Mouse (Mus musculus) G1E (cell line): Measurements from ENCODE around the gene Celf5.

Experiments
- CTCF ChIP-seq: IDR thresholded peaks from 2 replicates; pipeline ENCODE4 v1.5.1; 2012; ENCODE audit warnings: low read depth, low read length, inconsistent platforms, mixed read lengths
- GATA1 ChIP-seq: IDR thresholded peaks from 2 replicates; pipeline ENCODE4 v1.6.1; 2012; ENCODE audit warnings: borderline replicate concordance, low read length, inconsistent platforms, mixed read lengths

DNA sequence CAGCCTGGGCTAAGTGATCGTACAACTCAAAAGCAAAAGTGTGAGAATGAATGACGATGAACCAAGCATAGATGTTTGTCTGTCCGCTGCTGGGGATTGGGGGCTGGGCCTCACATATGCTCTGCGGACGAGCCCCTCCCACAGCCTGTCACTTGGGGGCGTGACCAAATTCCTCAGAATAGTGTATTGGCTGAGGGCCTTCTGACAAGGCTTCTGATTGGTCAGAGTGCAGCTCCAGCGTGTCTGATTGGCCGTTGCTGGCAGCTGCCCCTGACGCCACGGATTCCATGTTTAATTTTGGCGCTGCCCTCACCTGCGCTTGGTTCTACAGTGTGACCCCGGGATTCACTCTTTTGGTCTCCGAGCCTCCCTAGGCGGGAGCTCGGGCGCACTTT is 49.6 kb downstream of the Celf5 start:
- no peak for TF ChIP-seq CTCF
- TF ChIP-seq GATA1 = no peak
